Mouse (Mus musculus): Measurements from ENCODE around the gene Gnl1.
"Not testable (repeated sequence)": the region's sequence is repeated elsewhere in the genome, so short reads cannot be mapped to it uniquely, and the experiment has no call there.

Gene Gnl1

DNA sequence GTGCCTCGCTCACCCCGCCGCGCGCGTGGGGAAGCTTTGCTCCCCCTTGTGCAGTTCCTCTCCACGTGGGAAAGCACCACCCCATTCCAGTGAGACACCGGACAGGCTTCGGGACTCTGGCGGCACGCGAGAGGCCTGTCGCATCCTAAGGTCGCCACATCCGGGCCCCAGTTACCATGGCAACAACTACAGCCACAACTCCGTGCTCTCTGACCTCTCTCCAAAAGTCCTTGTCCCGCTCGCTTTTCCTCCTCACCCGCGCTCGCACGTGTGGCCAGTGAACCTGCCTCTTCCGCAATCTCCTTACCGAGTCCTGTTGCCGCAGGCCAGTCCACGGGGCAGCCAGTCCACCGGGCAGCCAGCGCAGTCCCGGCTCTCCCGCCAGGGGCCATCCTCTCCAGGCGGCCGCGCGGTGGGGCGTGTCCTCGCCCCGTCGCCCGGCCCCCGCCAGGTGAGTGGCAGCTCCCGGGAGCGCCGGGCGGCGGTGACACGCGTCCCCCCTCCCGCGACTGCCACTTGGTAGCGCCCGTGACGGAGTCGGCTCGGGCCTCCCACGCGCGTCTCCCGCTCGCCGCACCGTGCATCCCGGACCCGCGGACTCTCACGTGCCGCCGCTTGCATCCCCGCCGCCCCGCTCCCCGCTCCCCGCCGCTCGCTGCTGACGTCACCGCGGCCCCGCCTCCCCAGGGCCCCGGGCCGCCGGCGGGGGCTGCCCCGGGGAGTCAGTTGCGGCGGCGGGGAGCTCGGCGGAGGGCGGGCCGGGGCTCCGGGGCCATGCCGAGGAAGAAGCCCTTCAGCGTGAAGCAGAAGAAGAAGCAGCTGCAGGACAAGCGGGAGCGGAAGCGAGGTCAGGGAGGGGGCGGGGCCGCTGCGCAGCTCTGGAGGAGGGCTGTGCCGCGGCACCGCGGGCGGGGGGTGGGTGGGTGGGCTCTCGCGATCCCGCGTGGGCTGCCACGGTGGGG is at the start of gene Gnl1, which contains the start of gene Prr3:
Gene Gnl1, plus strand, starts transcription at position 451 of the 962 bp plus-strand sequence.
Gene Prr3, minus strand, starts transcription at position 836 of the 962 bp plus-strand sequence.
- DNase-seq (ENCODE audit: low read depth, low spot score) = peak; percentile 94

GRCm38 (mm10) chr17:35930627-35931026 is 49.0 kb upstream of the Gnl1 start:
- DNase-seq (ENCODE audit: low read depth, low spot score) = no peak

GRCm38 (mm10) chr17:35932608-35933007 is 47.0 kb upstream of the Gnl1 start:
- no peak for DNase-seq (ENCODE audit: low read depth, low spot score)

GRCm38 (mm10) chr17:35935763-35936162 is 43.9 kb upstream of the Gnl1 start:
- DNase-seq (ENCODE audit: low read depth, low spot score) = not testable (repeated sequence)

DNA sequence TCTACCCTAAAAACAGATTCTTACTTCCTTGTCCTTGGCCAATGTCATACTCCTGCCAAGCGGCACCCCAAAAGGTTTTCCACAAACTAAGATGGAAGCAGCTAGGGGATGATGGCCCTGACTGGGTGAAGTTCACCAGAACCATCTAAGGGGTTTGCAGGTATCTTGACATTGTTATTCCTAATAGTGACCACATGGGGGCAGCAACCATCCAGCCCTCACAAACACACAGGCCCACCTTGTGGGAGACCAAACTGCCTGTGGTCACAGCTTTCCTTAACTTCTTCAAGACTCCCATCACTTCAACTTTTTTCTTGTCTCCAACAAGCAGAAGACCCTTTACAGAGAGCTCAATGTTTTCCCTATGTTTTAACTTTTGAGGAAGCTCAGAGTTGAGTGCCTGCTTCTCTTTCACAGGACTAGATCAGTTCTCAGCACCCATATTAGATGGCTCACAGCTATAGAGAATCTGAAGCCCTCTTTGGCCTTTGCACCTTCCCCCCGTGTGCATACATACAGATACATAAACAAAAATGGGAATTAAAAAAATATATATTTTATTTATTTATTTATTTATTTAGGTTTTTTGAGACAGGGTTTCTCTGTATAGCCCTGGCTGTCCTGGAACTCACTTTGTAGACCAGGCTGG is 41.8 kb upstream of the Gnl1 start:
- DNase-seq (ENCODE audit: low read depth, low spot score) = peak; percentile 91

GRCm38 (mm10) chr17:35939108-35939507 is 40.5 kb upstream of the Gnl1 start:
- peak; percentile 95 for DNase-seq (ENCODE audit: low read depth, low spot score)

DNA sequence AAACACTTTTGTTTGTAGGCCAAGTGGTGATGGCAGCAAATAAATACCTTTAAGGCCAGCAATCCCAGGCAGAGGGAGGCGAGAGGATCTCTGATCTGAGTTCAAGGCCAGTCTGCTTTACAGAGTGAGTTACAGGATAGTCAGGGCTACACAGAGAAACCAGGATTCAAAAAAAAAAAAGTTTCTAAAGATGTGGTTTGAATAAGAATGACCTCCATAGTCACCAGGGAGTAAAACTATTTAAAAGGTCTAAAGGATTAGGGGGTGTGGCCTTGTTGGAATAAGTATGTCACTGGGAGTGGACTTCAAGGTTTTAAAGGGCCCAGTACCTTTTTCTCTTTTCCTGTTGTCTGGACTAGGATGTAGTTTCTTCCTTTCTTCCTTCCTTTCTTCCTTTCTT is 39.7 kb upstream of the Gnl1 start:
- peak; percentile 91 for DNase-seq (ENCODE audit: low read depth, low spot score)

DNA sequence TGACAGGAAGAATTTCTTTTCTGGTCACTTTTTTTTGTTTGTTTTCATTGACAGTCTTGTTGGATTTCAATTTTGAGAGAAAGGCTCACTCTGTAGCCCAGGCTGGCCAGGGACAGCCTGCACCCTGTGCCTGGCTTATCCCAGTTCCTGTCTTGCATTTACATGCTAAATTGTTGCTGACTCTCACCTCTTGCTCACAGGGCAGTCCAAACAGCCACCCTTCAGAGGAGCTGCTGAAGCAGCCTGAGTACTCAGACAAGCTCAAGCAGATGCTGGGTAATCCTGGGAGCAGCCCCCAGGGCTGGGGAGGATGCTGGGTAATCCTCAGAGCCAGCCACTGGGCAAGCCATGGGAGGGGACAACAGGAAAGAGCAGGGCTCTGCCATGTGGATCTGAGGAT is 28.7 kb upstream of the Gnl1 start:
- DNase-seq (ENCODE audit: low read depth, low spot score) = not testable (repeated sequence)

GRCm38 (mm10) chr17:35952559-35952958 is 27.1 kb upstream of the Gnl1 start:
- not testable (repeated sequence) for DNase-seq (ENCODE audit: low read depth, low spot score)

DNA sequence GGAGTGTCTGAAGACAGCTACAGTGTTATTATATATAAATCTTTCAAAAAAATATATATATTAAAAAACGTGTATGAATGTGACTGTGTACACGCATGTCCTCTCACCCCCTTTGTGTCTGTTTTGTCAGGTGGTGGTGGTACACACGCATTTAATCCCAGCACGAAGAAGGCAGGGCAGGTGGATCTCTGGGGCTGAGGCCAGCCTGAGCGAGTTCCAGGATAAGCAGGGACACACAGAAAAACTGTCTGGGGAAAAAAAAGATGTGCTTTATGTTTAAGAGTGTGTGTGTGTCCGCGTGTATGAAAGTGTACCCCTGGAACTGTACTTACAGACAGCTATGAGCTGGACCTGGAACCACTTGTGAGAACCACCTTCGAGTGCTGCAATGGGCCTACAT is 25.0 kb upstream of the Gnl1 start:
- no peak for DNase-seq (ENCODE audit: low read depth, low spot score)

- DNase-seq (ENCODE audit: low read depth, low spot score) = no peak
These were observed 21.0 kb upstream of the Gnl1 start for GRCm38 (mm10) chr17:35958533-35959223.

- no peak for DNase-seq (ENCODE audit: low read depth, low spot score)
These were observed 16.4 kb upstream of the Gnl1 start for GRCm38 (mm10) chr17:35963279-35963678.

GRCm38 (mm10) chr17:35967621-35968020 is 12.0 kb upstream of the Gnl1 start:
- no peak for DNase-seq (ENCODE audit: low read depth, low spot score)

DNA sequence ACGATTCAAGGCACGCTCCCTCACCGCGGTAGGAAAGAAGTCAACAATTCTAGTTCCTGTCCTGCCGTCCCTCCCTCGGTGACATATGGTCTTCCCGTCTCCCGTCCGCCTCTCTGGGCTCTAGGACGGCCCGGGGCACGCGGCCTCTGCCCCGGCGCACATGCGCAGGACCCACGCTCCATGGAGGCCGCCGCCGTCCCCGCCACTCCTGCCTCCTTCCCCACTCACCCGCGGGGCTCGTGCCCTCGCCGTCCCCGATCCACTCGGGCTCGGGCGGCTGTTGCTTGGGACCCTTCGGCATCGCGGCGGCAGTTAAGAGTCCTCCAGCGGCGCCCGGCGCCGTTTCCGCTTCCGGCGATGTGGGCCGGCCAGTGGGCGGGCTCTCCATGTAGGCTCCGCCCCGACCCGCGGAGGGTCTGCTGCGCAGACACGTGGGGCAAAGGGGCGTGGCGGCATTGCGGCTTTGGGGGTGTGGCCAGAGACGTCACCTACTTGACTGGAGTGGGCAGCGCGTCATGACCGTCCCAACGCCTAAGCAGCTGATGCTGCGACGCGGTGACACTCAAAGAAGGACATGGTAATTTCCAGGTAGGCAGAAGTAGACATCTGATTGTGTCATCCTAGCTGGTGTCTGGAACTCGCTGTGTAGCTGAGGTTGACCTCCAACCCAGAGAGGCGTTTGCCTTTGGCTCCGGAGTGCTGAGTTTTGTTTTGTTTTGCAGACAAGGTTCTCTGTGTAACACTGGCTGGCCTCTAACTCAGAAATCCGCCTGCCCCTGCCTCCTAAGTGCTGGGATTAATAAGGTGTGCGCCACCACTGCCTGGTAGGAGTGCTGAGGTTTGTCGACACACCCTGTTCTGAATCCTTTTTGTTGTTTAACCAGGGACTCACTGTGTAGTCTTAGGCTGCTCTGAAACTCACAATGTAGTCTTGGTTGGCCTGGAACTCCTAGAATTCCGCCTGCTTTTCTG is 9.9 kb upstream of the Gnl1 start, which contains the start of gene Abcf1:
Gene Abcf1, minus strand, starts transcription at position 344 of the 972 bp plus-strand sequence.
- DNase-seq (ENCODE audit: low read depth, low spot score) = peak; percentile 96

DNA sequence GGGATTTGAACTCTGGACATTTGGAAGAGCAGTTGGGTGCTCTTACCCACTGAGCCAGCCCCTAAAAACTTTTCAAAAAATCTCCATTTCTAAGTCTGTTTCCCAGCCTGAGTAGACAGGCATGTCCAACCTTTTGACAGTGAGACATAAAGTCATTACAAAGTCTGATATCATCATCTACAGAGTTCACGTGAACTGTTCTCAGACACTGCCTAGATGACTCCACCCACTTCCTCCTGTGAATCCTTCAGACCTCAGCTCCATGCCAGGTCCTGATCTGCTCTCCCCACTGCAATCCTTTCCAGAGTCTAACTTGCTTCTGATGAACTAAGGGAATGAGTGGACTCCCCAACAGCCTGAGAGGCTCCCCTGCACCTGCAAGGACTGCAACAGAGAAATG is 7.5 kb upstream of the Gnl1 start:
- DNase-seq (ENCODE audit: low read depth, low spot score) = no peak

- DNase-seq (ENCODE audit: low read depth, low spot score) = peak; percentile 77
These were observed 745 bp upstream of the Gnl1 start for GRCm38 (mm10) chr17:35978811-35979400.

- DNase-seq (ENCODE audit: low read depth, low spot score) = no peak
These were observed 708 bp downstream of the Gnl1 start for GRCm38 (mm10) chr17:35980363-35980754.

- peak; percentile 82 for DNase-seq (ENCODE audit: low read depth, low spot score)
These were observed 2.1 kb downstream of the Gnl1 start for GRCm38 (mm10) chr17:35981776-35982175.

- no peak for DNase-seq (ENCODE audit: low read depth, low spot score)
These were observed 12.1 kb downstream of the Gnl1 start for GRCm38 (mm10) chr17:35991781-35992180.

DNA sequence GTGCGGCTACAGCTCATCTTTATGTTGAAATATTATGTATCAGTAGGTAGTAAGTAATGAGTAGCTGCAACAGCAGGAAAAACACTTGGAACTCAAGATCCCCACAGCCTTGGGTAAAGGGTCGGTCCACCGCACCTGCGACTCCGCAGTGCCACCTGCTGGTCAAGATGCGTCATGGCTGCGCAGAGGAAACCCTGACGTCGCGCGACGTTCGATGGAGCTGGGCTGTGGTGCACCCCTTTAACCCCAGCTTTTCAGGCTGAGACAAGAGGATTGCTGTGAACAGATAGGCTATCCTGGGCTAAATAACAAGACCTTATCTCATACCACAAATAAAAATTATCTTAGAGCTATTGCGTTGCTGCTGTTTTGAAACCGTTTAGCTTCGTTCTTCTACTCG is 14.0 kb downstream of the Gnl1 start:
- DNase-seq (ENCODE audit: low read depth, low spot score) = peak; percentile 78
